ENCODE assay signal across 9 mouse cellular contexts in genomic region chr2:44242628-44243255, GRCm38 (mm10).
A peak's percentile ranks its signal among the peaks of the same experiment; 100 is the strongest.
DNase-seq lines count a peak whose midpoint lies in the region; ATAC-seq lines count a peak whose summit lies in the region.
"Had no signal": no experiment of that assay in that cellular context is flagged by ENCODE, and none has a peak within 500 bp of the region (broad histone marks: within the 10 kb centered on the region; RNA-seq: fewer than 3 reads in every experiment).

No protein-coding gene starts in this region.

- H3K4me1 ChIP-seq in neural tube, embryonic 13.5 days (replicated peaks): peaks cover 25% of the 10 kb centered on the region

- peak overlapping the region; percentile 71 for H3K27ac ChIP-seq in neural tube, embryonic 13.5 days (replicated peaks)

- peak; percentile 68 for ATAC-seq in frontal cortex, adult (ENCODE audit: low TSS enrichment)
- peak; percentile 81 for ATAC-seq in neural tube, embryonic 13.5 days (ENCODE audit: low read depth)

- DNase-seq in frontal cortex, postnatal 14 days (ENCODE audit: low spot score in 2 of 2): no peak
- no peak for DNase-seq in neural tube, embryonic 10.5 days (ENCODE audit: extremely low spot score, low spot score)
- peak; percentile 26 for DNase-seq in layer of hippocampus, postnatal 14 days (ENCODE audit: low spot score in 2 of 2)
- peak; percentile 6 for DNase-seq in skeletal muscle tissue, adult 2 months (ENCODE audit: low read depth, low spot score)
- DNase-seq in urinary bladder, postnatal 36 days (ENCODE audit: low spot score in 2 of 2): no peak
- no peak for DNase-seq in B cell, adult 2 months
- DNase-seq: cerebellum, adult 8-10 months had no signal

- no peaks in the 10 kb centered on the region for H3K9me3 ChIP-seq in neural tube, embryonic 13.5 days

- H3K4me2 ChIP-seq in neural tube, embryonic 13.5 days: peak overlapping the region; percentile 14

- WGBS in neural tube, embryonic 13.5 days: 47% methylated on average over 15 of the region's 15 CpGs

- H3K4me3 ChIP-seq in neural tube, embryonic 13.5 days: no peak overlapping the region

- H3K9ac ChIP-seq in neural tube, embryonic 13.5 days: no peak overlapping the region

- H3K27me3 ChIP-seq in neural tube, embryonic 13.5 days: no peaks in the 10 kb centered on the region

- H3K36me3 ChIP-seq in neural tube, embryonic 13.5 days: no peaks in the 10 kb centered on the region

Comparison
In these comparisons a context has a peak if more than half of its experiments do, and no peak if none do; other contexts are left out.
1. DNase-seq: peak in layer of hippocampus, postnatal 14 days (2 of 2) and skeletal muscle tissue, adult 2 months (single experiment); none in frontal cortex, postnatal 14 days (0 of 2), neural tube, embryonic 10.5 days (single experiment), urinary bladder, postnatal 36 days (0 of 2) and B cell, adult 2 months (0 of 2).